Mouse (Mus musculus): ENCODE results near the gene Dhx29. TPM values are rescaled to one million over a fixed set of nuclear protein-coding genes. Genes with fewer than 3 reads are reported as not detected.

Gene Dhx29
- polyA plus RNA-seq, 1 experiment from 2014 or later, result 28.5 TPM

DNA sequence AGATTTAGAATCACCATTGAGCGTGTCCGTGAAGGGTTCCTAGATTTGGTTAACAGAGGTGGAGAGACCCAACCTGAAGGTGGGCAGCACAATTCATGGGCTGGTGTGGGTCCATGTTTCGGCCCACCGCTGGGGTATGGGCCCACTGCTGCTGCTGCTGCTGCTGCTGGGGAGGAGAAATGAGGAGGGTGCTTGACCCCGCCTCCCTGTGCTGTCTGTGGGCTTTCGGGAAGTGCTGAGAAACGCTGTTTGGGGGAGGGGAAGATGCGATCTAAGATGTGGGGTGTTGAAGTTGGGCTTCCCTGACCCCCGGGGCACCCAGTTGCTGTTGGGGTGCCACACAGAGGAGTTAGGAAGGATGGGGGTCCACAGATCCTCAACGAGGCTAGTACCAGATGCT lies 49.5 kb downstream of the Dhx29 start:
- Histone ChIP-seq H3K9me3 (ENCODE audit: control insufficient read depth, low read length) (no peaks in the 10 kb centered on the region), H3K27ac (ENCODE audit: low read length) (no peak overlapping the region), H3K4me2 (ENCODE audit: low read length) (no peak overlapping the region), H3K9ac (replicated peaks; ENCODE audit: low read depth, low read length) (no peak overlapping the region), H3K4me1 (replicated peaks; ENCODE audit: control insufficient read depth, insufficient read depth, low read length) (no peaks in the 10 kb centered on the region), H3K4me3 (replicated peaks; ENCODE audit: low read length) (no peak overlapping the region), H3K27me3 (replicated peaks; ENCODE audit: control insufficient read depth, insufficient read depth, low read length) (no peaks in the 10 kb centered on the region), H3K36me3 (ENCODE audit: control insufficient read depth, insufficient read depth) (no peaks in the 10 kb centered on the region)
- 51% methylated on average over 10 of the region's 10 CpGs for WGBS
- ATAC-seq, result no peak

DNA sequence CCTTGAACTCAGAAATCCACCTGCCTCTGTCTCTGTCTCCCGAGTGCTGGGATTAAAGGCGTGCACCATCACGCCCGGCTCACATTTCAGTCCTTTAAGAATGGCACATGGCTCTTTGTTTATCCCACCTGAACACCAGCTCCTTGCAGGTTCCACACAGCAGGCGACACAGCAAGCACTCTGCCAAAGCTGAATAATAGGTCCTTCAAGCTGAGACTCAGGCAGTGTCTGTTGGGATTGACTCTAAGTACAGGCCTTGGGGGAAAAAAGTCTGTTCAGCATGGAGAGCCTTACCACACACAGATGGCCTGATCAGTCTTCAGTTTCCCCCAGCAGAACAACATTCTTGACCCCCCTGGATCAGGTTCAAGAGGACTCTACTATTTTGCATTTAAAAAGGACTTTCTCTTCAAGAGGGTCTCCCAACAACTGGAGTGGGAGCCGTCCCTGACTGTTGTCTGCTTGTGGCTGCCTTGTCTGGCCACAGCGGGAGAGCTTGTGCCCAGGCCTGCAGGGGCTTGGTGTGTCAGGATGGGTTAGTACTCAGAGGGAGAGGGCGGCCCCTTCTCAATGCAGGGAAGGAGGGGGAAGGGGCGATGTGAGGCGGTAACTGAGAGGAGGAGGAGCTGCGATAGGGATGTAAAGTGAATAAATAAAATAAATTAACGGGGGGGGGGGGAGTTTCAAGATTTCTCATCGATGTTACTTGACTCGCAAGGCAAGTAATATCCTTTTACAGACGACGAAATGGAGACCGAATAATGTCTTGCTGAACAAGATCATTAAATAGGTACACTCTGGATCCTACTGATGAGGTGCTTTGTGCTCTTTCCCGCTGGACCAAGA lies 58.6 kb downstream of the Dhx29 start:
- Histone ChIP-seq H3K27ac (ENCODE audit: low read length) (no peak overlapping the region), H3K27me3 (replicated peaks; ENCODE audit: control insufficient read depth, insufficient read depth, low read length) (peaks cover 44% of the 10 kb centered on the region), H3K4me3 (replicated peaks; ENCODE audit: low read length) (no peak overlapping the region), H3K36me3 (ENCODE audit: control insufficient read depth, insufficient read depth) (no peaks in the 10 kb centered on the region), H3K9ac (replicated peaks; ENCODE audit: low read depth, low read length) (no peak overlapping the region), H3K4me1 (replicated peaks; ENCODE audit: control insufficient read depth, insufficient read depth, low read length) (peaks cover 38% of the 10 kb centered on the region), H3K9me3 (ENCODE audit: control insufficient read depth, low read length) (no peaks in the 10 kb centered on the region), H3K4me2 (ENCODE audit: low read length) (peak overlapping the region; percentile 95; the same call in 1 of the 2 replicates)
- 5% methylated on average over 18 of the region's 18 CpGs for WGBS
- no peak for ATAC-seq

DNA sequence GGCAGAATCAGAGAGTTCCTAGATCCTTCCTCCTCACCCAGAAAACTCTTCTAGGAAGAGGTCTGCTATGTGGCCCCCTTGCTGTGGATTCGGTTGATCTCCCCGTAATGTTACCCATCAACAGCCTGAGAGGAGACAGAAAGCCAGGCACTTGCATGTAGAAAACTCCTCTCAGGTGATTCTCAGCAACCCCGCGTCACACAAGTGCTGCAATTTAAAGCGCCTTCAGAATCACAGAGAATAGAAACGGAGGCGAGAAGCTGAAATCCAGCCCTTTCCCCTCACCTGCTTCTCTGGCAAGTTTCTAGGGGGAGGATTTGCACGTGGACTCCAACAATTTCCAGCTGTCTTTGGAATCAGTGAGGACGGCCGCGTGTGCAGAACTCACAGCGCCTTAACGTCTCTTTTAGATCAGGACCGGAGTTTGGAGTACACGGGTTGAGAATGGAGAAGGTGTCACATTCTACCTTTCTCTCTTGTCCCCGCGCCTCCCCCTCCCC lies 59.2 kb downstream of the Dhx29 start:
- peak overlapping the region; percentile 95 for H3K4me2 ChIP-seq (ENCODE audit: low read length)
- peaks cover 51% of the 10 kb centered on the region for H3K27me3 ChIP-seq (replicated peaks; ENCODE audit: control insufficient read depth, insufficient read depth, low read length)
- H3K4me1 ChIP-seq (replicated peaks; ENCODE audit: control insufficient read depth, insufficient read depth, low read length), result peaks cover 38% of the 10 kb centered on the region
- peak overlapping the region; percentile 2; the same call in 1 of the 2 replicates for H3K4me3 ChIP-seq (replicated peaks; ENCODE audit: low read length)
- H3K27ac ChIP-seq (ENCODE audit: low read length), result no peak overlapping the region
- WGBS, result under 1% methylated on average over 17 of the region's 17 CpGs
- no peaks in the 10 kb centered on the region for H3K9me3 ChIP-seq (ENCODE audit: control insufficient read depth, low read length)
- no peak for ATAC-seq
- no peaks in the 10 kb centered on the region for H3K36me3 ChIP-seq (ENCODE audit: control insufficient read depth, insufficient read depth)
- H3K9ac ChIP-seq (replicated peaks; ENCODE audit: low read depth, low read length), result no peak overlapping the region

DNA sequence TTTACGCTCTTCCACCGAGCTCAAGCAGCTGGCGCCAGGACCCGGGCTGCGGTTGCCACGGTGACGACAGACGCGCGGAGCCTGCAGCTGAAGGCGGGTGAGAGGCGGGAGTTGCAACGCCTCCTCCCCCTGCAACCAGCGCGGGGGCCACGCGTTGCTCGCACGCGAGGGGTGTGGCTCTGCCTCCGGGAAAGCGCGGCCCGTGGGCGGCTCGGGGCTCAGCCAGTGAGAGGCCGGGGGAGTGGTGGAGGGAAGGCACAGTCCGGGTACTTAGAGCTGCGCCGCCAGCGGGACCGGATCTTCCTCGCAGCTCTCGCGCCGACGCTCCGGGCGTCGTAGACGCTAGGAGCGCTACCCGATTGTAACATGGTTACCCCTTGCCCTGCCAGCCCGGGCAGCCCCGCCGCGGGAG lies 60.3 kb downstream of the Dhx29 start, which contains the start of gene Ccno:
Gene Ccno, plus strand, starts transcription at position 271 of the 412 bp plus-strand sequence.
- H3K4me1 ChIP-seq (replicated peaks; ENCODE audit: control insufficient read depth, insufficient read depth, low read length), result peaks cover 38% of the 10 kb centered on the region
- WGBS, result under 1% methylated on average over 47 of the region's 47 CpGs
- ATAC-seq, result peak; percentile 99

DNA sequence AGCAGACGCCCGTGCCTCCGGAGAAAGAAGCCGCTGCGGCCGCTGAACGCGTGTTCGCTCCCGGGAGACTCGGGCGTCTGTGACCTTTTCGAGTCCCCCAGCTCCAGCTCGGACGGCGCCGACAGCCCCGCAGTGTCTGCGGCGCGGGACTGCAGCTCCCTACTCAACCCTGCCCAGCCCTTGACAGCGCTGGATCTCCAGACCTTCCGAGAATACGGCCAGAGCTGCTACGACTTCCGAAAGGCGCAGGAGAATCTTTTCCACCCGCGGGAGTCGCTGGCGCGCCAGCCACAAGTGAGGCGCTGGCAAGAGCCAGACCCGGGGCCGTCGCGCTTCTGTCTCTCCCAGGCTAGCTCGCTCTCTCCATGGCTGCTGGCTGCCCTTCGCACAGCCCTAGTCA lies 60.7 kb downstream of the Dhx29 start:
- under 1% methylated on average over 39 of the region's 39 CpGs for WGBS
- Histone ChIP-seq H3K9me3 (ENCODE audit: control insufficient read depth, low read length) (no peaks in the 10 kb centered on the region), H3K4me3 (replicated peaks; ENCODE audit: low read length) (peak overlapping the region; percentile 63), H3K27ac (ENCODE audit: low read length) (no peak overlapping the region), H3K36me3 (ENCODE audit: control insufficient read depth, insufficient read depth) (no peaks in the 10 kb centered on the region), H3K4me2 (ENCODE audit: low read length) (peak overlapping the region; percentile 95), H3K4me1 (replicated peaks; ENCODE audit: control insufficient read depth, insufficient read depth, low read length) (peaks cover 38% of the 10 kb centered on the region), H3K9ac (replicated peaks; ENCODE audit: low read depth, low read length) (peak overlapping the region; percentile 59), H3K27me3 (replicated peaks; ENCODE audit: control insufficient read depth, insufficient read depth, low read length) (peaks cover 59% of the 10 kb centered on the region)
- ATAC-seq, result peak; percentile 31

More for the DNA sequence above, 60.3 kb downstream of the Dhx29 start, which contains the start of gene Ccno:
- peak within 1 kb of the TSS; percentile 59 for H3K9ac ChIP-seq (replicated peaks; ENCODE audit: low read depth, low read length)
- no peak within 1 kb of the TSS for H3K27ac ChIP-seq (ENCODE audit: low read length)
- no peaks in the 10 kb centered on the region for H3K36me3 ChIP-seq (ENCODE audit: control insufficient read depth, insufficient read depth)
- H3K9me3 ChIP-seq (ENCODE audit: control insufficient read depth, low read length), result no peaks in the 10 kb centered on the region
- H3K4me3 ChIP-seq (replicated peaks; ENCODE audit: low read length), result peak within 1 kb of the TSS; percentile 63
- peak within 1 kb of the TSS; percentile 95 for H3K4me2 ChIP-seq (ENCODE audit: low read length)
- peaks cover 56% of the 10 kb centered on the region for H3K27me3 ChIP-seq (replicated peaks; ENCODE audit: control insufficient read depth, insufficient read depth, low read length)

DNA sequence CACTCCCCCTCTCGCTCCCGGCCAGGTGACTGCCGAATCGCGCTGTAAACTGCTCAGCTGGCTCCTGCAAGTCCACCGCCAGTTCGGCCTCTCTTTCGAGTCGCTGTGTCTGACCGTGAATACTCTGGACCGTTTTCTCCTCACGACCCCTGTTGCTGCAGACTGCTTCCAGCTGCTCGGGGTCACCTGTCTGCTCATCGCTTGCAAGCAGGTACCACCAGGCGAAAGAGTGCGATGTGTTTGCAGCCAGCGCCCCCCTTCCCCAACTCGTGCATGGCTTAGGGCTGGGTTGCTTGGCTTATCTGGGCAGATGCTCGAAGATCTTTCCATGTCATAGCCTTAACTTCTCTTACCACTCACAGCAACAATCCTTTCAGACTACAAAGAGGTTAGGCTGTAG lies 61.6 kb downstream of the Dhx29 start:
- Histone ChIP-seq H3K27ac (ENCODE audit: low read length) (no peak overlapping the region), H3K4me3 (replicated peaks; ENCODE audit: low read length) (peak overlapping the region; percentile 63), H3K9me3 (ENCODE audit: control insufficient read depth, low read length) (no peaks in the 10 kb centered on the region), H3K9ac (replicated peaks; ENCODE audit: low read depth, low read length) (no peak overlapping the region), H3K4me2 (ENCODE audit: low read length) (peak overlapping the region; percentile 95), H3K27me3 (replicated peaks; ENCODE audit: control insufficient read depth, insufficient read depth, low read length) (peaks cover 62% of the 10 kb centered on the region), H3K36me3 (ENCODE audit: control insufficient read depth, insufficient read depth) (no peaks in the 10 kb centered on the region), H3K4me1 (replicated peaks; ENCODE audit: control insufficient read depth, insufficient read depth, low read length) (peaks cover 45% of the 10 kb centered on the region)
- WGBS, result 2% methylated on average over 19 of the region's 19 CpGs
- ATAC-seq, result no peak

DNA sequence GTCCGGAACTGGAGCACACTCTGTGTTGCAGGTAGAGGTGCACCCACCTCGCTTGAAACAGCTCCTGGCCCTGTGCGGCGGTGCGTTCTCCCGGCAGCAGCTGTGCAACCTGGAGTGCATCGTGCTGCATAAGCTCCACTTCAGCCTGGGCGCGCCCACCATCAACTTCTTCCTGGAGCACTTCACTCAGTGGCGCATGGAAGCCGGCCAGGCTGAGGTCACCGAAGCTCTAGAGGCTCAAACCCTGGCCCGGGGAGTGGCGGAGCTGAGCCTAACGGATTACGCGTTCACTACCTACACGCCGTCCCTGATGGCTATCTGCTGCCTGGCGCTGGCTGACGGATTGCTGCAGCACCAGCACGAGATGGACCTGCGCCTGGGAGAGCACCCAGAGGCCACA lies 62.3 kb downstream of the Dhx29 start:
- H3K4me3 ChIP-seq (replicated peaks; ENCODE audit: low read length), result no peak overlapping the region

DNA sequence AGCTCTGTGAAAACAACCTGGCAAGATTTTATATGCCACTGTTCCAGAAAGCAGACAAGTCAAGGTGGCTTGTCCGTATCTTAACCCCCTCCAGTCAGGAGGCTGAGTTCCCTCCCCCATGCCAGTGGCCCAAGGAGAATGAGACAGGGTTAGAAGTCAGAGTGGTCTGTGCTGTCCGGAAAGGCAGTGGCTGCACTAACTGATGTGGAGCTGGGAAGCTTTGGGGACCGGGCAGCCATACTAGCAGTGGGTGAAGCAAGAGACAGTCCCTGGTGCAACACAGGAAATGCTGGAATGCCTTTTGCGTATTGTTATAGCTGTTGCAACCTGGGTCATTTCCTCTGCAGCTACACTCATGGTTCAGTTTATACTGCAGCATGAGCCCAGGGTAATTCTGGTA lies 63.1 kb downstream of the Dhx29 start:
- Histone ChIP-seq H3K4me2 (ENCODE audit: low read length) (no peak overlapping the region), H3K27me3 (replicated peaks; ENCODE audit: control insufficient read depth, insufficient read depth, low read length) (peaks cover 77% of the 10 kb centered on the region), H3K4me3 (replicated peaks; ENCODE audit: low read length) (no peak overlapping the region), H3K4me1 (replicated peaks; ENCODE audit: control insufficient read depth, insufficient read depth, low read length) (peaks cover 49% of the 10 kb centered on the region), H3K9ac (replicated peaks; ENCODE audit: low read depth, low read length) (no peak overlapping the region), H3K36me3 (ENCODE audit: control insufficient read depth, insufficient read depth) (no peaks in the 10 kb centered on the region), H3K9me3 (ENCODE audit: control insufficient read depth, low read length) (no peaks in the 10 kb centered on the region), H3K27ac (ENCODE audit: low read length) (no peak overlapping the region)
- no peak for ATAC-seq
- WGBS, result 7% methylated on average over 4 of the region's 4 CpGs

More for the DNA sequence above, 62.3 kb downstream of the Dhx29 start:
- H3K27me3 ChIP-seq (replicated peaks; ENCODE audit: control insufficient read depth, insufficient read depth, low read length), result peaks cover 69% of the 10 kb centered on the region
- no peak overlapping the region for H3K4me2 ChIP-seq (ENCODE audit: low read length)
- H3K4me1 ChIP-seq (replicated peaks; ENCODE audit: control insufficient read depth, insufficient read depth, low read length), result peaks cover 49% of the 10 kb centered on the region
- no peak overlapping the region for H3K9ac ChIP-seq (replicated peaks; ENCODE audit: low read depth, low read length)
- no peaks in the 10 kb centered on the region for H3K36me3 ChIP-seq (ENCODE audit: control insufficient read depth, insufficient read depth)
- WGBS, result under 1% methylated on average over 23 of the region's 23 CpGs
- no peaks in the 10 kb centered on the region for H3K9me3 ChIP-seq (ENCODE audit: control insufficient read depth, low read length)
- ATAC-seq, result no peak
- H3K27ac ChIP-seq (ENCODE audit: low read length), result no peak overlapping the region

DNA sequence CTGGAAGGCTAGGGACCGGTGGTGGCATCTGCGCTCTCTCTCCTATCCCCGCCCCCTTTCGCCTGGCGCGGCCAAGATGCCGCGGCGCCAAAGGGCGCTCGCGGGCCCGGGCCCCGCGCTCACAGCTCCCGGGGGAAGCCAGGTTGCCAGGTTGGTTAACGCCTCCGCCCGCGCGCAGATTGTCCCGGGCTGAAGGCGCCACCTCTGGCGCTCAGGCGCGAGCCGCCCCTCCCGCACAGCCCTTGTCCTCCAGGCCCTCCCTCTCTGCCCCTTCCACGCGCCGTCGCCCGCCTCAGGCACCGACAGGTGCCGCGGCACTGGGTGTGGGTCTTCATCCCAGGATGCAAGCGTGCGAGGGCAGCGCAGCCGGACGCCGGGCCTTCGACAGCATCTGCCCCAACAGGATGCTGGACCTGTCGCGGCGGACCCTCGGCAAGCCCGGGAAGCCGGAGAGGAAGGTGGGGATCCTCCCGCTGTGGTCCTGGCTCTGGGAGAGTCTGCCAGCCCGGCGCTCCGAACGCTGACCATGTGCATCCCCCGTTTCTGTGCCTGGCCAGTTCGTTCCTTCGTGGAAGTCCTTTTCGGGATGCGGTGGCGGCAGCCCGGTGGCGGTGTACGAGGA lies 66.4 kb downstream of the Dhx29 start, which contains the start of gene Mcidas:
Gene Mcidas, plus strand, starts transcription at position 315 of the 622 bp plus-strand sequence.
- H3K4me1 ChIP-seq (replicated peaks; ENCODE audit: control insufficient read depth, insufficient read depth, low read length), result peaks cover 25% of the 10 kb centered on the region
- H3K27ac ChIP-seq (ENCODE audit: low read length), result no peak within 1 kb of the TSS
- peak; percentile 43 for ATAC-seq
- H3K4me3 ChIP-seq (replicated peaks; ENCODE audit: low read length), result peak within 1 kb of the TSS; percentile 44
- H3K36me3 ChIP-seq (ENCODE audit: control insufficient read depth, insufficient read depth), result no peaks in the 10 kb centered on the region
- peaks cover 81% of the 10 kb centered on the region for H3K27me3 ChIP-seq (replicated peaks; ENCODE audit: control insufficient read depth, insufficient read depth, low read length)
- H3K9me3 ChIP-seq (ENCODE audit: control insufficient read depth, low read length), result no peaks in the 10 kb centered on the region
- H3K4me2 ChIP-seq (ENCODE audit: low read length), result peak within 1 kb of the TSS; percentile 73
- WGBS, result under 1% methylated on average over 63 of the region's 63 CpGs
- H3K9ac ChIP-seq (replicated peaks; ENCODE audit: low read depth, low read length), result peak within 1 kb of the TSS; percentile 40

Measured in forebrain, embryonic 16.5 days (tissue).